Mouse (Mus musculus) liver, postnatal 0 days (tissue): ENCODE results near the gene Fah.

Source experiments
- CTCF ChIP-seq: sonication (generic); IDR thresholded peaks from 2 replicates; pipeline ENCODE4 v1.5.1; 2016; ENCODE audit warnings: antibody characterized with exemption, low read depth
- EP300 ChIP-seq: IDR thresholded peaks from 2 replicates; pipeline ENCODE4 v1.6.1; 2016; ENCODE audit warnings: antibody characterized with exemption, low read depth, mild to moderate bottlenecking

DNA sequence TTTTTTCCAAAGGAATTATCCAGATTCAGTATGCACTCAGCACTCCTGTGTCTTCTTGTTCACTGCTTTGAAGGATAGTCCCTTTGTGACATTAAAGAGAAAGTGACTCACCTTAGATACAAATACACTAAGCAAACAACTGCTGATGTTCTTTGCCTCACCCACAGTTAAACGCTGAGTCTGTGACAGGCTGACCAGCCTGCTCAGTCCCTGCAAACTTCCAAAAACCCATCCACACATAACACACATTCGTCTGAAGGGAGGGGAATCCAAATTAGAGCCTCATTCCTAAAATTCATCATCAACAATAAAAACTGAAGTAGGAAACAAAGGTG lies 45.4 kb upstream of the Fah start:
- TF ChIP-seq CTCF (no peak), EP300 (no peak)
